Mouse (Mus musculus) midbrain, embryonic 12.5 days (tissue): Measurements from ENCODE around the gene Gins1. TPM values are rescaled to one million over a fixed set of nuclear protein-coding genes. Genes with fewer than 3 reads are reported as not detected.

ENCODE experiments used
- ATAC-seq: fragments of 200-750 bp; cut with Nextera tagmentation; 2 replicates; pipeline ENCODE4 v1.8.0; 2017; ENCODE audit warnings: low read depth, moderate TSS enrichment, moderate library complexity; ENCODE audit not compliant: low FRiP score
- H3K27ac ChIP-seq: fragments of 300-500 bp; sonication (generic); replicated peaks from 2 replicates; pipeline ENCODE4 v1.5.1; 2016; ENCODE audit warnings: mild to moderate bottlenecking
- H3K27me3 ChIP-seq: fragments of 300-500 bp; sonication (generic); 2 replicates; pipeline ENCODE4 v1.6.1; 2016; ENCODE audit warnings: mild to moderate bottlenecking
- H3K36me3 ChIP-seq: fragments of 300-500 bp; sonication (generic); 2 replicates; pipeline ENCODE4 v1.6.1; 2016
- H3K4me1 ChIP-seq: fragments of 300-500 bp; sonication (generic); 2 replicates; pipeline ENCODE4 v1.6.1; 2016
- H3K4me2 ChIP-seq: fragments of 300-500 bp; sonication (generic); replicated peaks from 2 replicates; pipeline ENCODE4 v1.6.1; 2016; ENCODE audit warnings: mild to moderate bottlenecking, moderate library complexity
- H3K4me3 ChIP-seq: fragments of 300-500 bp; sonication (generic); 2 replicates; pipeline ENCODE4 v1.5.1; 2016; ENCODE audit warnings: mild to moderate bottlenecking
- H3K9ac ChIP-seq: fragments of 300-500 bp; sonication (generic); replicated peaks from 2 replicates; pipeline ENCODE4 v1.6.1; 2016; ENCODE audit warnings: mild to moderate bottlenecking, moderate library complexity
- H3K9me3 ChIP-seq: fragments of 300-500 bp; sonication (generic); 2 replicates; pipeline ENCODE4 v1.6.1; 2016; ENCODE audit warnings: mild to moderate bottlenecking
- WGBS: fragments of 180-500 bp; shearing (Covaris S2); methylation state at CpG from one replicate; pipeline ENCODE4 v1.1.7; 2016; 5-methylcytosine and 5-hydroxymethylcytosine counted together
- polyA plus RNA-seq: library from polyadenylated mRNA; unstranded; fragments of >200 nt; fragmentation: Nextera tagmentation; extraction: Ambion mirVana; gene quantifications from 2 replicates; pipeline ENCODE4 v1.2.1, GENCODE M21; 2016

The Gins1 gene
- 50.4 and 54.5 TPM in 2 replicates for polyA plus RNA-seq

DNA sequence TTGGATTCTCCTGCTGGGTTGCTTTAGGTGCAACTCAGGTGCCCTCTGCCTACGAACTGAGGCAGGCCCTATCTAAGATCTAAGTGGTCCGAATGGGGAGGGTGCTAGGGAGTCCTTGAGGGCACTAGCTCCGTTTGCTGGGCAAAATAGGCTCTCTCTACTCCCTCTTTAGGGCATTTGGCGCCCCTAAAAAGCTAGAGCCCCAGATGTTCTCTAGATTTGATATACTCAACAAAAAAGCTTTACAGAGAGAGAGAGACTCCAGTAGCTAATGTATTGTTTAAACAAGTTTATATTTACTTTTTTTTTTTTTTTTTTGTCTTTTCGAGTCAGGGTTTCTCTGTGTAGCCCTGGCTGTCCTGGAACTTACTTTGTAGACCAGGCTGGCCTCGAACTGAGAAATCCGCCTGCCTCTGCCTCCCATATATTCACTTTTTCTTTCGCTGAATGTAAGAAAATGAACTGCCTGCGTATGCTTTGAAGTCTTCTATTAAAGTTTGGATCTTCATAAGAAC, at the start of gene Gins1:
Gins1 (plus strand) TSS at position 465 of the 515 bp plus-strand sequence.
- Histone ChIP-seq H3K9me3 (no peaks in the 10 kb centered on the region), H3K4me3 (peak within 1 kb of the TSS; percentile 92), H3K27me3 (no peaks in the 10 kb centered on the region), H3K9ac (peak within 1 kb of the TSS; percentile 92), H3K27ac (peak within 1 kb of the TSS; percentile 89), H3K36me3 (peaks cover 7% of the 10 kb centered on the region; the same call in 1 of the 2 replicates), H3K4me1 (peaks cover 19% of the 10 kb centered on the region), H3K4me2 (peak within 1 kb of the TSS; percentile 89)
- WGBS, result 41% methylated on average over 9 of the region's 9 CpGs
- no peak for ATAC-seq

DNA sequence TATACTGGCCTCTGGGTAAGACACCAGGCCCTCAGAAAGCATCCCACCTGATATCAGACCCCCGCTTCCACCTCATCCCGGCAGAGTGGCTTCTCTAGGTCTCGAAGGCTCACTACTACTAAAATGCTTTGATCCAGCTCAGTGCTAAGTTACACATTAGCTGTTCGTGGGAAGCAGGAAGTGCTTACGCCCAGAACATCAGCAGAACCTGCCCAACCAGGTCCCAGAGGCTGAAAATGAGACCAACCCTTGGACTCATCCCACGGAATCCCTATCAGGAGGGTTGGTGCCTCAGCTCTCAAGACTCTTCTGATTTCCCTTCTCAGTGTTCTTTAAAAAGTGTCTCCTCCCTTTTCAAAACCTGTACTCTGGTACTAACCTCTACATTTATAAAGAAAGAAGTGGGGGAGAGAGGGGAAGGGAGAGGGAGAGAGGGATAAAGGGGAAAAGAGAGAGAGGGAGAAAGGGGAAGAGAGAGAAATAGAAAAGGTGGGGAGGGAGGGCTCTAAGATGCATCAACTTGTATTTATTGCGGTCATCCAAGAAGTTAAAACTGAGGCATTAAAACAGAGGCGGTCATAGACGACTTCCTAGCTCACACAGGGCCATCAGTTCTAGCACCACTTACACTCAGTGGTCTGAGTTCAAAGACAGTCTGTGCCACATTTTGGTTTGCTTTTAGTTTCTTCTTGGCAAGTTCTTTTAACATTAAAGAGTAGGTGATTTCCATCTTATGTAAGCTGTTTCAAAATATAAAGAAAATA, 46.3 kb upstream of the Gins1 start:
- no peaks in the 10 kb centered on the region for H3K9me3 ChIP-seq
- ATAC-seq, result no peak
- H3K4me1 ChIP-seq, result peaks cover 7% of the 10 kb centered on the region; the same call in 1 of the 2 replicates

DNA sequence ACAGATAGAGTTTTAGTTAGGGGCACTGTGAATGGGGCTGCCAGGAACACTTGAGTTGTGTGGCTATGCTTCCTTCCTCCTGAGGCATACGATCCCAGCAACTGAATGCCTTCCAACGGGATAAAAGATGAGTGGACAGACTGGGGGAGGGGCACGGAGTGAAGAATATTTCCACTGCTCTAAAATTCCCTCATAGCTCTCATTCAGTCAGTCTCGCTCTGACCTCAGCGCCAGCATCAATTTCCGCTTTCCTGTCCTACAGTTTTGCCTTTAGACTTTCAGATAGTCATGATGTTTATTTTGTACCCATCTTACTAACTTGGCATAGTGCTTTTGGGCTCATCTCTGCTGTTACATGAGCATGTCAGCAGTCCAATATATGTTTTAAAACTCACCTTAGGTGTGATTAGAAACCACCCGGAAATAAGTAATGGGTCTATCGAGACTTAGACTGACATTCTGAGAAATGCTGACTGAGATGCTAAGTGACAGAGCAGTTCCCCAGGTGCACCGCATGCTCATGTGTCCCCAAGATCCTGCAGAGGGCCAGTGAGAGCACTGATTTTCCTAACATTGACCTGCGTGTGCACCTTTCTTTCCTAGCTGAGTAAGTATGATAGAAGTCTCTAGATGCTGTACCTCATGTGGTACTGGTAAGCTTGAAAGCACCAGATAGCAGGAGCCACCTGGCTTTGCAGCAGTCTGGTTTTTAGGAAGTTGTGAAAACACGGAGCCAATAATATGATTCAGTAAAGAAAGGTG, 45.3 kb upstream of the Gins1 start:
- Histone ChIP-seq H3K27ac (no peak overlapping the region), H3K36me3 (no peaks in the 10 kb centered on the region), H3K4me2 (no peak overlapping the region), H3K4me1 (peaks cover 4% of the 10 kb centered on the region; the same call in 1 of the 2 replicates), H3K27me3 (no peaks in the 10 kb centered on the region), H3K9me3 (no peaks in the 10 kb centered on the region), H3K9ac (no peak overlapping the region), H3K4me3 (no peak overlapping the region)
- ATAC-seq, result no peak
- WGBS, result 85% methylated on average over 11 of the region's 11 CpGs

More for the DNA sequence above, 46.3 kb upstream of the Gins1 start:
- H3K27me3 ChIP-seq, result no peaks in the 10 kb centered on the region
- H3K27ac ChIP-seq, result no peak overlapping the region
- H3K9ac ChIP-seq, result no peak overlapping the region
- 94% methylated on average over 9 of the region's 9 CpGs for WGBS
- H3K4me3 ChIP-seq, result no peak overlapping the region
- H3K36me3 ChIP-seq, result no peaks in the 10 kb centered on the region
- no peak overlapping the region for H3K4me2 ChIP-seq

DNA sequence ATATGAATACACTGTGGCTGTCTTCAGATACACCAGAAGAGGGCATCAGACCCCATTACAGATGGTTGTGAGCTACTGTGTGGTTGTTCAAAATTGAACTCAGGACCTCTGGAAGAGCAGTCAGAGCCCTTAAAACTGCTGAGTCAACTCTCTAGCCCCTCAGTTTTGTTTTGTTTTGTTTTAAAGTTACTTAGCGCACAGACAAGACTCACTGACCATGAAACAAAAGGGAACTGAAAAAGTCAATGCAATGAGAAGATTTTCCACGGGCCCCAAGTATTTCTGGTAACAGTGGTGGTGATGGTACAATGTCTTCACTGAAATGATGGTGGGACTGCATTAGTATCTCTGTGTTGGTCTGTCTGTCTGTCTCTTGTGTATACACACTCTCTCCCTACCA, 44.1 kb upstream of the Gins1 start:
- Histone ChIP-seq H3K36me3 (no peaks in the 10 kb centered on the region), H3K4me2 (no peak overlapping the region), H3K9me3 (no peaks in the 10 kb centered on the region), H3K4me1 (no peaks in the 10 kb centered on the region), H3K9ac (no peak overlapping the region), H3K27ac (no peak overlapping the region), H3K27me3 (no peaks in the 10 kb centered on the region), H3K4me3 (no peak overlapping the region)
- WGBS, result 91% methylated on average over 2 of the region's 2 CpGs
- ATAC-seq, result no peak

DNA sequence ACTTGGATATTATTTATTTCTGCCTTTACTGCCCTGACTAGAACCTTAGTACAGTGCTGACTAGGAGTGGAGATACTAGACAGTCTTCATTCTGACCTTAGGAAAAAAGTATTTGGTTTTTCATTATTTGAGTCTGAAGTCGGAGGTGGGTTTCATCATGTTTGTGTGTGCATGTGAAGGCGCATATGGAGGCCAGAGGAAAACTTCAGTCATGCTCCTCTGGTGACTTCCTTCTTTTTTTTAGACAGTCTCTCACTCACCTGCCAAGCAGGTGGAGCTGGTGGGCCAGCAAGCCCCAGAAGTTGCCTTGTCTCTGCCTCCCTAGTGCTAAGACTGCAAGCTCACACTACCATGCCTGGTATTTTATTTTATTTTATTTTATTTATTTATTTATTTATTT, 38.2 kb upstream of the Gins1 start:
- Histone ChIP-seq H3K9ac (no peak overlapping the region), H3K9me3 (no peaks in the 10 kb centered on the region), H3K4me3 (no peak overlapping the region), H3K27ac (no peak overlapping the region), H3K36me3 (no peaks in the 10 kb centered on the region), H3K4me1 (no peaks in the 10 kb centered on the region), H3K4me2 (no peak overlapping the region), H3K27me3 (no peaks in the 10 kb centered on the region)
- no peak for ATAC-seq
- WGBS, result 81% methylated on average over 2 of the region's 2 CpGs

DNA sequence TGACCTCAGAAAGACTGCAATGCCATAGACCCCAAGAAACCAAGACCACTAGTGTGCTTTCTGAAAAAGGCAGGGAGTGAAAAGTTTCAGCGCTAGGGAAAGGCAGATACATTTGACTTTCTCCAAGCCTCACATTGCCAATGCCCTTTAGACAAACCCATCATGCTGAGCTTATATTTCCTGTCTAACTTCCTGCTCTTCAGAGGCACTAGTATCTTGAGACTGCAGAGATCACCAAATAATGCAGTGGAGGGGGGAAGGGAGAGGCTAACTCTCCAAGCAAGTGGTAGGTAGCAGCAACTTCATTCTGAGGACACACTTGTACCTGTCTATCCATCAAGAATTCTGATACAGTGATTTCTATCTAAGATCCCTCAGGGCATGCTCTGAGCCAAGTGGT, 35.8 kb upstream of the Gins1 start:
- ATAC-seq, result no peak
- no peak overlapping the region for H3K4me3 ChIP-seq
- no peaks in the 10 kb centered on the region for H3K36me3 ChIP-seq
- no peaks in the 10 kb centered on the region for H3K4me1 ChIP-seq
- H3K9ac ChIP-seq, result no peak overlapping the region
- H3K4me2 ChIP-seq, result no peak overlapping the region
- no peaks in the 10 kb centered on the region for H3K9me3 ChIP-seq
- no peak overlapping the region for H3K27ac ChIP-seq
- H3K27me3 ChIP-seq, result no peaks in the 10 kb centered on the region
- WGBS, result 97% methylated on average over 1 of the region's 1 CpGs

DNA sequence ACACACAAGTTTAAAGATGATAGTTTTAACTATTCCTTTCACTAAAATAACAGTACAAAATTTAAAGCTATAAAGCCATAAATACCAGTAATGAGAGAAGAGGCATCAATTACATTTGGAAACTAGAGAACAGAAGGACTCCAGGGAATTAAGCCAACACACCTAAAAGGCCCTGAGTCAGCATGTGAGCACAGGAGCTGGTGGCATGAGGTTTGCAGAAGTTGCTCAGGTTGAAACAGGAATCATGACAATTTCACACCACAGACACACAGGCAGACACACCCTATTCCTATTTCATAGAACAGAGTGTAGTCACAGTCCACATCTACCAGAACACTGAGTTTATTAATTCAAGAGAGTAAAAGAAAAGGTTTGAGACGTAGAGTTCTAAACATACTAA, 30.7 kb upstream of the Gins1 start:
- WGBS, result 89% methylated on average over 1 of the region's 1 CpGs
- no peak overlapping the region for H3K4me2 ChIP-seq
- H3K9me3 ChIP-seq, result no peaks in the 10 kb centered on the region
- H3K36me3 ChIP-seq, result no peaks in the 10 kb centered on the region
- no peaks in the 10 kb centered on the region for H3K4me1 ChIP-seq
- H3K9ac ChIP-seq, result no peak overlapping the region
- no peaks in the 10 kb centered on the region for H3K27me3 ChIP-seq
- no peak overlapping the region for H3K27ac ChIP-seq
- no peak overlapping the region for H3K4me3 ChIP-seq
- no peak for ATAC-seq

DNA sequence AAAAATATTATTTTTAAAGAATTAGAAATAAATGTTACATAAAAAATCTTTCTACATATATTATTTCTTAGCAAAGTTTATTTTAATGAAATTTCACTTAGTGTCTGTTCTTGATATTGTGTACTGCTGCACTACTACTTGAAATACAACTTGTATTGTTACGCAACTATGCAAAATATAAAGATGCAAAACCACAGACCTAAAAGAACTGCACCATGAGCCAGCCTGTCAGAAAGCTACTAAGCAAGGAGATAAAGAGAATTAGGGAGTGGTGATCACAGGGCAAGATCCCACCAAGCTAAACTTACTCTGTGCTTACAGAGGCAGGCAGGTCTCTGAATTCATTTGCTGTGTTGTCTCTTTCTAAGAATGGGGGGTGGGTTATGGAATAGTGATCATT, 30.0 kb upstream of the Gins1 start:
- Histone ChIP-seq H3K27me3 (no peaks in the 10 kb centered on the region), H3K36me3 (no peaks in the 10 kb centered on the region), H3K9me3 (no peaks in the 10 kb centered on the region), H3K4me2 (no peak overlapping the region), H3K4me1 (no peaks in the 10 kb centered on the region), H3K9ac (no peak overlapping the region), H3K27ac (no peak overlapping the region), H3K4me3 (no peak overlapping the region)
- WGBS, result 98% methylated on average over 1 of the region's 1 CpGs
- ATAC-seq, result no peak

DNA sequence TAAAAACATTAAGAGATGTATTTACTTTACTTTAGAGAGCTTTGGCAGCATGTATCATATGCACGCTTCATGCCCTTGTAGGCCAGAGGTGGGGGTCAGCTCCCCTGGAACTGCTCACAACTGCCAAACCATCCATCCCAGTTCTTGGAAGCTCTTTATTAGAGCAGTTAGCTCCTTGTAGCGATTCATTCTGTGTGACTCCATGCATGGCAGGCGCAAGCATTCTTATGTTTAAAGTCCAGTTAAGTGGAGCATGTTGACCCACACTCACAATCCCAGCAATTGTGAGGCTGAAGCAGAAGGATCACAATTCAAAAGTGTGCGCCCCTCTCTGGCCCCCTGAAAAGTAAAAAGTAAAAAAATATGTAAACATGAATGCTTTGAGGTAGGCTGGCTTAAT, 27.6 kb upstream of the Gins1 start:
- Histone ChIP-seq H3K9me3 (no peaks in the 10 kb centered on the region), H3K4me2 (no peak overlapping the region), H3K9ac (no peak overlapping the region), H3K36me3 (no peaks in the 10 kb centered on the region), H3K27me3 (no peaks in the 10 kb centered on the region), H3K4me3 (no peak overlapping the region), H3K27ac (no peak overlapping the region), H3K4me1 (no peaks in the 10 kb centered on the region)
- 85% methylated on average over 4 of the region's 4 CpGs for WGBS
- ATAC-seq, result no peak

DNA sequence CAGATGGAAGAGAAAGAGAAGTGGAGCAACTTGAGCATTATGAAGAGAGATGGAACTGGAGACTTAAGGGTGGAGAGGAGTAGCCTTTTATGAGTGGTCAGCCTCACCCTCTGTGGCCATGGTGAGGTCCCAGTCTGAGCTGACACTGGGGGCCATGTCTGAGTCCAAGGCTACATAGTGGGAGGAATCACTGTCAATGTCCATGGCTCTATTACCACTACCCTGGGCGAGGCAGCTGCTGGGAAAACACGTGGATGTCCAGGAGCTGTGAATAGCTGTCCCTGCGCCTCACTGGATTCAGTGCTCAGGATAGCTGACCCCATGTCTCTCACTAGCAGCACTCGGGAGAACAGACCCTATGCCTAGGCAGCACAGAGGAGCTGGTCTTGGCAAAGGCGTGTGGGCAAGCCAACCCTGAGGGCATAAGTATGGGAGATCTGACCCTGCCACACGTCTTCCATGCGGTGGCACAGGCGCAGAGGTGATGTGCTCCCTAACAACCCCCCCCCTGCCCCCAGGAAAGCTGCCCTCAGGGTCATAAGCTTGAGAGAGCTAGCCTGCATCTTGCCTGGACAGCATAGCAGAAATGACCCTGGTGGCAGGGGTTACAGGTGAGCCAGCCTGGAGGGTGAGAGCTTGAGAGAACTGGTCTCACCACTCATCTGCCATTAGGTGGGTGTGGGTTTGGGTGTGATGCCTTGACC, 21.0 kb upstream of the Gins1 start:
- WGBS, result 90% methylated on average over 8 of the region's 8 CpGs
- 0 out of 2 replicates have a peak, but pooled peaks have one; percentile 12 for ATAC-seq
- Histone ChIP-seq H3K9ac (no peak overlapping the region), H3K36me3 (no peaks in the 10 kb centered on the region), H3K4me2 (no peak overlapping the region), H3K4me1 (no peaks in the 10 kb centered on the region), H3K9me3 (no peaks in the 10 kb centered on the region), H3K27me3 (no peaks in the 10 kb centered on the region), H3K27ac (no peak overlapping the region), H3K4me3 (no peak overlapping the region)

DNA sequence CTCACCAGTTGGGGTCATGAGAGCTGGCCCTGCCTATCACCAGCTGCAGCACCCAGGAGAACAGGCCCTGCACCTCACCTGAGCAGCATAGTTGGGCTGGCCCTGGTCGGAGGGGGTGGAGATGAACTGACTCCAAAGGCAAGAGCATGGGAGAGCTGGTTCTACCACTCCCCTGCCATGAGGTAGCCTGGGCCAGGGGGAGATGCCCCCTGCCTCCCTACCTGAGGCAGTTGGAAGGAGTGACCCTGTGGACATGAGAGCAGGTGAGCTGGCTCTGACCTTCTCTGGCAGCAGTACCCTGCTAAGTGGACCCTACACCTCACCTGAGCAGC, 20.5 kb upstream of the Gins1 start:
- H3K27ac ChIP-seq, result no peak overlapping the region
- no peaks in the 10 kb centered on the region for H3K27me3 ChIP-seq
- WGBS, result 95% methylated on average over 1 of the region's 1 CpGs
- H3K9ac ChIP-seq, result no peak overlapping the region
- H3K36me3 ChIP-seq, result no peaks in the 10 kb centered on the region
- no peak overlapping the region for H3K4me3 ChIP-seq
- 0 out of 2 replicates have a peak, but pooled peaks have one; percentile 23 for ATAC-seq
- no peaks in the 10 kb centered on the region for H3K4me1 ChIP-seq
- H3K4me2 ChIP-seq, result no peak overlapping the region
- no peaks in the 10 kb centered on the region for H3K9me3 ChIP-seq

DNA sequence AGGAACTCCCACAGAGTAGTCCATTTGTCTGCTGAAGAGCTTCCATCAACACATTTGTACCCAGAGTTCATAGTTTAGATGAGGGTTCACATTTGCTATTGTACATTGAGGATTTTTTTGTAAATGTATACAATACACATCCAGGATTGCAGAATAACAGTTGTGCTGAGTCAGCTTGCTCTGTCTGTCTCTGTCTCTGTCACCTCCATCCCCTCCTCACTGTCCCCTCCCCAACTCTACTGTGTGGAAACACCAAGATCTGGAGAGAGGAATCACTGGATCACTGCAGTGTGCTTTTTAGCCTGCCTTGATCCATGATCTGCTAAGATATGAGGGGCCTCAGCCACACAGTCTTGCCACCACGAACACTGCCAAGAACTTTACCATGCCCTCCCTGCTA, 19.4 kb upstream of the Gins1 start:
- no peak for ATAC-seq
- WGBS, result 91% methylated on average over 1 of the region's 1 CpGs
- no peak overlapping the region for H3K4me3 ChIP-seq
- H3K36me3 ChIP-seq, result no peaks in the 10 kb centered on the region
- H3K27ac ChIP-seq, result no peak overlapping the region
- H3K4me2 ChIP-seq, result no peak overlapping the region
- no peaks in the 10 kb centered on the region for H3K27me3 ChIP-seq
- H3K4me1 ChIP-seq, result no peaks in the 10 kb centered on the region
- no peaks in the 10 kb centered on the region for H3K9me3 ChIP-seq
- H3K9ac ChIP-seq, result no peak overlapping the region
